Mouse (Mus musculus) limb, embryonic 13.5 days (tissue): ENCODE results near the gene Relt. TPM values are rescaled to one million over a fixed set of nuclear protein-coding genes. Genes with fewer than 3 reads are reported as not detected.

Experiments
- ATAC-seq: fragments of 200-750 bp; cut with Nextera tagmentation; 2 replicates; pipeline ENCODE4 v1.8.0; 2017; ENCODE audit warnings: low read depth, moderate number of reproducible peaks, moderate TSS enrichment; ENCODE audit not compliant: low FRiP score
- H3K27ac ChIP-seq: fragments of 300-500 bp; sonication (generic); 2 replicates; pipeline ENCODE4 v1.5.1; 2015; ENCODE audit warnings: inconsistent platforms, mild to moderate bottlenecking, moderate library complexity
- H3K27me3 ChIP-seq: fragments of 300-500 bp; sonication (generic); 2 replicates; pipeline ENCODE4 v1.6.1; 2015; ENCODE audit warnings: mild to moderate bottlenecking, inconsistent platforms
- H3K36me3 ChIP-seq: fragments of 300-500 bp; sonication (generic); 2 replicates; pipeline ENCODE4 v1.6.1; 2015; ENCODE audit warnings: inconsistent platforms, mild to moderate bottlenecking, moderate library complexity
- H3K4me1 ChIP-seq: fragments of 300-500 bp; sonication (generic); 2 replicates; pipeline ENCODE4 v1.6.1; 2015; ENCODE audit warnings: inconsistent platforms
- H3K4me2 ChIP-seq: fragments of 300-500 bp; sonication (generic); replicated peaks from 2 replicates; pipeline ENCODE4 v1.6.1; 2015; ENCODE audit warnings: inconsistent platforms, mild to moderate bottlenecking, moderate library complexity
- H3K4me3 ChIP-seq: fragments of 300-500 bp; sonication (generic); 2 replicates; pipeline ENCODE4 v1.5.1; 2015; ENCODE audit warnings: moderate library complexity, mild to moderate bottlenecking, inconsistent platforms
- H3K9ac ChIP-seq: fragments of 300-500 bp; sonication (generic); 2 replicates; pipeline ENCODE4 v1.6.1; 2015; ENCODE audit warnings: mild to moderate bottlenecking, inconsistent platforms
- H3K9me3 ChIP-seq: fragments of 300-500 bp; sonication (generic); 2 replicates; pipeline ENCODE4 v1.6.1; 2016; ENCODE audit warnings: inconsistent platforms
- WGBS: fragments of 180-500 bp; shearing (Covaris S2); methylation state at CpG from one replicate; pipeline ENCODE4 v1.1.7; 2015; 5-methylcytosine and 5-hydroxymethylcytosine counted together
- polyA plus RNA-seq: library from polyadenylated mRNA; unstranded; fragments of >200 nt; fragmentation: Nextera tagmentation; extraction: Ambion mirVana; gene quantifications from 2 replicates; pipeline ENCODE4 v1.2.1, GENCODE M21; 2015

Gene Relt
- polyA plus RNA-seq, 1 experiment from 2014 or later = 4.3 TPM

DNA sequence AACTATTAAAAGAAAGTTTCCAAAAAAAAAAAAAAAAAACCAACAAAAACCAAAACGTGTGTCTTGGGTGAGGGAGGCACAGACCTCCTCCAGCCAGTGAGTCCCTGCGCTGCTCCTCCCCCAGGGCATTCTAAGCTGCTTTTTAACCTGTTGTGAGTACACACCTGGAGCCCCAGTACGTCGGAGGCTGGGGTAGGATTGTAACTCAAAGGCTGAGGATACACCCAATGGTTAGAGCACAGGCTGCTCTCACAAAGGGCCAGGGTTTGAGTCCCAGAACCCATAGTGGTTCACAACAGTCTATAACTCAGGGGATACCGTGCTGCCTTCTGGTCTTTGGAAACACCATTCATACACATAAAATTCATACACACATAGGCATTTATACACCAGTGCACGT is 21.6 kb downstream of the Relt start:
- no peak overlapping the region for H3K27ac ChIP-seq
- no peak overlapping the region for H3K4me3 ChIP-seq
- peaks cover 40% of the 10 kb centered on the region for H3K4me1 ChIP-seq
- H3K27me3 ChIP-seq = no peaks in the 10 kb centered on the region
- ATAC-seq = no peak
- H3K4me2 ChIP-seq = no peak overlapping the region
- no peaks in the 10 kb centered on the region for H3K9me3 ChIP-seq
- no peak overlapping the region for H3K9ac ChIP-seq
- WGBS = 84% methylated on average over 6 of the region's 6 CpGs
- H3K36me3 ChIP-seq = peaks cover 42% of the 10 kb centered on the region

DNA sequence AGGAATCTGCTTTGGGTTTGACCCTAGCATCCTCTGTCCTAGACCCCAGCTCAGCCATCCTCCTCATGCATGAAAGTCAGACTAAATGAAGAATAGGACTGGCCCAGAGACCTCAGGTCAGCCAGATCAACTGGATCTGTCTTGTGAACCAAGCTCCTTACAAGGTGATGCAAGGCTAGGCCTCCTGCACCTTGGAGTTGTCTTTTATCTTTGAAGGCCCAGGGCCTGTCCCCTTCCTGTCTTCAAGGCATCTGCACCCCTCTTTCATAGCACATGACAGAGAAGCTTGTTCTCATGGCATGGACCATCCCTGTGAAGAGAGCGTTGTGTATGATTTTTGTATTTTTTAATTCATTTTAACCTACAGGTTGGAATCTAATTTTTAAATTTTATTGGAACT is 22.3 kb downstream of the Relt start:
- H3K27ac ChIP-seq = no peak overlapping the region
- H3K4me1 ChIP-seq = peaks cover 36% of the 10 kb centered on the region
- no peaks in the 10 kb centered on the region for H3K27me3 ChIP-seq
- no peak for ATAC-seq
- H3K4me3 ChIP-seq = no peak overlapping the region
- no peak overlapping the region for H3K9ac ChIP-seq
- peaks cover 49% of the 10 kb centered on the region for H3K36me3 ChIP-seq
- 98% methylated on average over 1 of the region's 1 CpGs for WGBS
- no peak overlapping the region for H3K4me2 ChIP-seq
- H3K9me3 ChIP-seq = no peaks in the 10 kb centered on the region

DNA sequence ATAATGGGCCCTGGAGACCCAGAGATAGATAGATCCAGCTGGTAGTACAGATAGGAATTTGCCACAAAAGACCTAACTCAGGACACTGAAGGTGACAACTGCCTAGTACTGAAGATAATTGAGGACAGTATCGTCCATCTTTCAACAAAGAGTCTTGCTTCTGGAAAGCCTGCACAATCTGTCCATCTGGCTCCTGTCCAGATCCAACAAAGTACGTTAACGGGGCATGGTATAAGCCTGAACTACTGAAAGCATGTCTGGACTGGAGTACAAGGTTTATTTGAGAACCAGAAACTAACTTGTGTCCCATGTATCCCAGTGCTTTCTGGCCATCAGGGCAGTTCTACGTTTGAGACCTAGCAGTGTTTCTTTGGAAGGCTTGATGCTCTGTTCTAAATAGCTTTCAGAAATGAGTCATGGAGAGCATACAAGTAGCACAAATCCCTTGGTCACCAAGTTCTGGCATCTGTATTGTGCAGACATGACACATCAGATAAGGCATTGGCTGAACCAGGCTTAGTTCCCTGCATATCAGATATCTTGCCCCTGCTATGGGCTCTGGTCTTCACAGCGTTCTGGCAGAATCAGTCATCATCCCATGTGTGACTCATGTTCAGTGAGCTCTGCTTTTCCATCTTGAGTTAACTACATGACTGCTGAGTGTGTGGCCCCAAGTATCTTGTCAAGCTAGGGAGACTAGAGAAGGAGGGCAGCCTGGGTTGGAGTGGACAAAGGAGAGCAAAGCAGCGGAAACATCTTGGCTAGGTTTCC is 23.4 kb downstream of the Relt start:
- Histone ChIP-seq H3K4me2 (no peak overlapping the region), H3K27me3 (no peaks in the 10 kb centered on the region), H3K4me3 (no peak overlapping the region), H3K27ac (no peak overlapping the region), H3K36me3 (peaks cover 59% of the 10 kb centered on the region), H3K9ac (no peak overlapping the region), H3K4me1 (peaks cover 25% of the 10 kb centered on the region), H3K9me3 (no peaks in the 10 kb centered on the region)
- WGBS = 79% methylated on average over 6 of the region's 6 CpGs
- no peak for ATAC-seq

DNA sequence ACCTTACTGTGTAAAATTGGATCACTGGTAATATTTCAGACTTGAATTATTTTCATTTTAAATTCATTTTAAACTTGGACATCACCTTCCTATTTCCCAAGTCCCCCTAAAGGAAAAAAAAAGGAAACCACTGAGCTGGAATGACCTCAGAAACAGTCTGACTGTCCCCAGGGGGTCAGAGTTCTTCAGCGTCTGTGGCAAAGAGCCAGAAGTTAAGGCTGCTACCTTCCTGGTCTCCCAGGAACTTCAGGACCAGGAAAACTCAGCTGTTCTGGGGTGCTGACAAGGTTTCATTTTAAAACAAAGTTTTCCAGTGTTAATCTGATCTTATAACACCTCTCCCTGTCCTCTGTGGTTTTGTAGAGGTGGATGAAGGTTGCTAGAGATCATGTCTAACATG is 25.5 kb downstream of the Relt start:
- H3K4me1 ChIP-seq = peaks cover 25% of the 10 kb centered on the region
- no peak overlapping the region; the same call in 1 of the 2 replicates for H3K27ac ChIP-seq
- no peak overlapping the region for H3K9ac ChIP-seq
- H3K36me3 ChIP-seq = peaks cover 79% of the 10 kb centered on the region
- no peak overlapping the region for H3K4me3 ChIP-seq
- ATAC-seq = no peak
- no peaks in the 10 kb centered on the region for H3K9me3 ChIP-seq
- H3K4me2 ChIP-seq = no peak overlapping the region
- H3K27me3 ChIP-seq = no peaks in the 10 kb centered on the region
- 49% methylated on average over 1 of the region's 1 CpGs for WGBS

DNA sequence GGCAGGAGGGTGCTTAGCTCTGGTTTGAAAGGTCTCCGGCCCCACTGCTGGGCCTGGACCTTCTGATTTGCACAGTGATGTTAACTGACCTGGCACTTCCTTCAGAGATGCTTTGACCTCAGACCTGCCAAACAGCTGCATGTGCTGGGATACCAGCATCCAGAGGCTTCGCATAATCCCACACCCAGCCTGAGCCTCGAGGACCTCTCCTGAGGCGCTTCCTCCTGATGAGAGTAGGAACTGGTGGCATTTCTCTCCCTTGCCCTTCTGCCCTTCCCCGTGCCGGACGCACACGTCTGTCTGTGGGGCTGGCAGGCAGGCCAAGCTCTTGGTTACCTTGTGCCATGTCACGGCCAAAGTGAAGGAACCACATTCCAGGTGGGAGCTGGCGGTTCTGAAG is 26.6 kb downstream of the Relt start:
- Histone ChIP-seq H3K4me3 (no peak overlapping the region), H3K9me3 (no peaks in the 10 kb centered on the region), H3K27ac (no peak overlapping the region; the same call in 1 of the 2 replicates), H3K4me1 (peaks cover 25% of the 10 kb centered on the region), H3K36me3 (peaks cover 73% of the 10 kb centered on the region), H3K9ac (no peak overlapping the region), H3K4me2 (no peak overlapping the region), H3K27me3 (no peaks in the 10 kb centered on the region)
- ATAC-seq = no peak
- WGBS = 83% methylated on average over 10 of the region's 10 CpGs

DNA sequence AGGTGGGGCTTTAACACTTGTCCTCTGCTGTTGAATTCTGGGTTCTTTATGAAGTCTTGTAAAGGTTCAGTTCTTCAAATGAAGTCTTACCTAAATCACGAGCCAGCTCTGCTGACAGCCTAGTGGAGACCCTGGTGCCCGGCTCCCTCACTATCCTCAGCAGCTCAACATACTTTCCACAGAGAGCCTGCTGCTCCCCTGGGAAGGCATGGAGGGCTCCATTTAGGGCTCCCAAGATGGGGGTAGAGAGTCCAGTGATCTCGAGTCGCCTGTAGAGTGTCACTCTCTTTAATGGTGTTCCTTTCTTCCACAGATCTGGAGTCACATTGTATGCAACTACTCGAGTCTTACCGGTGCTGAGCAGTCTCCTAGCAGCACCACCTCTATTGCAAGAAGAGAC is 27.5 kb downstream of the Relt start:
- no peak overlapping the region for H3K4me2 ChIP-seq
- WGBS = 81% methylated on average over 6 of the region's 6 CpGs
- no peak overlapping the region for H3K4me3 ChIP-seq
- H3K4me1 ChIP-seq = peaks cover 25% of the 10 kb centered on the region
- peaks cover 77% of the 10 kb centered on the region for H3K36me3 ChIP-seq
- H3K27me3 ChIP-seq = no peaks in the 10 kb centered on the region
- ATAC-seq = no peak
- H3K27ac ChIP-seq = no peak overlapping the region
- H3K9me3 ChIP-seq = no peaks in the 10 kb centered on the region
- no peak overlapping the region for H3K9ac ChIP-seq

DNA sequence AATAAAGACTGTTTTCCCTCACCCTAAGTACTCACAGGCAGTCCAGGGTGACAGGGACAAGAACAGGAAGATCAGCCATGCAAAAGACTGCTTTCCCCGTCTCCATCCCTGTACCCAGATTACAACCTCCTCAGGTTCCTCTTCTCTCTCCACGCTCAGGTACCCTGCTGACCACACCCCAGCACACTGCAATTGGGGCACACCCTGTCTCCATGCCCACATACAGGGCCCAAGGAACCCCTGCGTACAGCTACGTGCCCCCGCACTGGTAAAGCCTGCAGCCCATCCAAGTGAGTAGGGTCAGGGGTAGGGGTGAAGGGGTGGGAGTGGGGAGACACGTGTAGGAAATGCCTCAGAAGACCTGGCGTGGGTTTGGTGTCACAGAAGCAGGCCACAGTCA is 28.1 kb downstream of the Relt start:
- WGBS = 90% methylated on average over 7 of the region's 7 CpGs
- peaks cover 77% of the 10 kb centered on the region for H3K36me3 ChIP-seq

DNA sequence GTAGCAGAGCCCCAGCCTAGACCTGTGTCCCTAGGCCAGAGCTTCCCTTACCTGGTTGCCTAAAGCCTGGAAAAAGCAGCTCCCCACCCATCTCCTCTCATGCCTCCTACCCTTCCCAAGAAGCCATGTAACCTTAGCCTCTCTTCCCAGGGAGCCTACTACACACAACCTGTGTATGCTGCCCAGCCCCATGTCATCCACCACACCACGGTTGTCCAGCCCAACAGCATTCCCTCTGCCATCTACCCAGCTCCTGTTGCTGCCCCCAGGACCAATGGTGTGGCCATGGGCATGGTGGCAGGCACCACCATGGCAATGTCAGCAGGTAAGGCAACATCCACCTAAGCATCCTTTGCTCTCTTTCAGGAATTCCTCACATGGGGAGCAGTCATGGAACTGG is 29.4 kb downstream of the Relt start:
- H3K36me3 ChIP-seq = peaks cover 69% of the 10 kb centered on the region
- H3K27me3 ChIP-seq = no peaks in the 10 kb centered on the region

More for the DNA sequence above, 28.1 kb downstream of the Relt start:
- Histone ChIP-seq H3K27me3 (no peaks in the 10 kb centered on the region), H3K9me3 (no peaks in the 10 kb centered on the region), H3K4me1 (peaks cover 25% of the 10 kb centered on the region), H3K27ac (no peak overlapping the region), H3K4me2 (no peak overlapping the region), H3K4me3 (no peak overlapping the region), H3K9ac (no peak overlapping the region)
- no peak for ATAC-seq

DNA sequence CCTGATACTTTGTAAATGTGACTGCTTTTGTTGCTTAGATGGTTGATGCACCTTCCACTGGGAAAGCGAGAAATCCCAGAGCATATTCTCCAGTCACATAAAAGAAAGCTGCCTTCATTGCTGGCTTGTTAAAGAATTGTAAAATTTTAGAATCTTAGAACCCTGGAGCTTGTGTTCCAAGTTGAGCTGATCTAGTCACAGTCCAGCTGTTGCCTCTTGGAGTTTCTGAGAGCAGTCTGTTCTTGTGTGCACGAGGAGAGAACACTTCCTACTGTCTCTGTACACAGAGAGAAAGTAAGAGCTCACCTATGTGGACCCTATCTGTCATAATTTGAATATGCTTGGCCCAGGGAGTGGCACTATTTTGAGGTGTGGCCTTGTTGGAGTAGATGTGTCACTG is 34.7 kb downstream of the Relt start:
- Histone ChIP-seq H3K9me3 (no peaks in the 10 kb centered on the region), H3K27me3 (no peaks in the 10 kb centered on the region), H3K27ac (no peak overlapping the region), H3K4me1 (no peaks in the 10 kb centered on the region), H3K36me3 (peaks cover 47% of the 10 kb centered on the region), H3K4me2 (no peak overlapping the region), H3K4me3 (no peak overlapping the region), H3K9ac (no peak overlapping the region)
- 86% methylated on average over 2 of the region's 2 CpGs for WGBS
- no peak for ATAC-seq

More for the DNA sequence above, 29.4 kb downstream of the Relt start:
- Histone ChIP-seq H3K4me1 (peaks cover 14% of the 10 kb centered on the region; the same call in 1 of the 2 replicates), H3K9me3 (no peaks in the 10 kb centered on the region), H3K9ac (no peak overlapping the region), H3K4me2 (no peak overlapping the region), H3K27ac (no peak overlapping the region), H3K4me3 (no peak overlapping the region)
- WGBS = 90% methylated on average over 1 of the region's 1 CpGs
- ATAC-seq = no peak

DNA sequence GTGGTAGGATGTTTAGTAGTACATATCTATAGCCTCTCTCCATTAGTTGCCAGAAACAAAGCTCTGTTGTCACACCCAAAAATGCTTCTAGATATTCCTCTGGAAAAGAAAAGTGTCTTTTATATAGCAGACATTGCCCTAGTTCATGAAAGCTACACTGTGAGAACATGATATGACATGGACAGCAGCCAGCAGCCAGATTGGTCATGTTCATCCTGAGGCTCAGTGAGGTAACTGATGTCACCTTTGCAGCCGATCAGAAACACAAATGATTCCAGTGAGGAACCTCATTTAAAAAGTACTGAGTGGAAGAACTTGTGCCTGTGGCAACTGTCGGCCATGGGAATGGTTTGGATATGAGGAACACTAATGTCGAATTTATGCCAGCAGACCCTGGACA is 38.6 kb downstream of the Relt start:
- Histone ChIP-seq H3K27me3 (no peaks in the 10 kb centered on the region), H3K36me3 (peaks cover 35% of the 10 kb centered on the region), H3K9ac (no peak overlapping the region), H3K4me1 (no peaks in the 10 kb centered on the region), H3K9me3 (no peaks in the 10 kb centered on the region), H3K4me3 (no peak overlapping the region), H3K27ac (no peak overlapping the region), H3K4me2 (no peak overlapping the region)
- WGBS = 92% methylated on average over 3 of the region's 3 CpGs
- ATAC-seq = no peak

DNA sequence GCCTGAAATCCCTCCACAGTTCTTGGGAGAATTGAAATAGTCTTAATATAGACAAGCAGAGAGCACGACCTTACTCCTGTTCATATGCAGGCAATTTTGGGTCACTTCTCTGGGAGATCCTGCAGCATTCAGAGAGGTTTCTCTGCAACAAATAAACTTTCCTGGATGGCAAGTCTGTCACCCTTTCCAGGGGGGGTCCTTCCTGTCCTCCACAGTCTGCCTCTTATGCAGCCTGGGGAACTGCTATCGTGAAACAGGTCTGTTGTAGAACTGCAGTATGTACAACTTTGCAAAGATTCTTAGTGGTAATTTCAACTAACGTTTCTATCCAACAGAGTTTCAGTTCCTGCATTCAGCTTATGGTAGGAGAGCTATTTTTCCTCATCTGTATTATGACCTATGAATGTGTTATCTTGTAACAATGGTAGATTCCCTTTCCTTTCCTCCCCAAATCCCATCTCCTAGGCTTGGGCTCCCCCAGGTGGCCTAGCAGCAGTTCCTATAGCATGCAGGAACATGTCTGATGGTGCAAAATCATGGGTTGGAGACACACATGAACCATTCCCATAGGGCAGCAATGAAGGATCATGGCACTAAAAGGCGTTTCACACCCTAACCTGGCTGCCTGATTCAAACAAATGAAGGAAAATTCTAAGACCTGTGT is 44.7 kb downstream of the Relt start:
- 88% methylated on average over 4 of the region's 4 CpGs for WGBS
- Histone ChIP-seq H3K4me2 (no peak overlapping the region), H3K9ac (no peak overlapping the region), H3K36me3 (peaks cover 10% of the 10 kb centered on the region), H3K9me3 (no peaks in the 10 kb centered on the region), H3K4me3 (no peak overlapping the region), H3K4me1 (peaks cover 6% of the 10 kb centered on the region; the same call in 1 of the 2 replicates), H3K27me3 (no peaks in the 10 kb centered on the region), H3K27ac (no peak overlapping the region)
- no peak for ATAC-seq

DNA sequence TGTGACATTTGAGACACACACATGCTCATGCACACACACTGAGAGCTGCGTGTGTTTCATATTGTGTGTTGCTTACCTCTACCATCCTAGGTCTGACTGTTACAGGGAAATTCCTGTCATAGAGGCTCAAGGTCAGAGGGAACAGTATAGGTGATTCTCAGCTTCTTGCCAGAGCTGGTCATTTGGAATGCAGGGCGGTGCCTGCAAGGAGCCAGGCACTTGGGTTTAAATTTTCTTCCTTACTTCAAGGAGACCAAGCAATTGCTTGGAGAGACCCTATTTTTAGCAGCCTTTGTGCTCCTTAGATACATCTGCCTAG is 45.8 kb downstream of the Relt start:
- 90% methylated on average over 2 of the region's 2 CpGs for WGBS
- ATAC-seq = no peak
- no peaks in the 10 kb centered on the region for H3K9me3 ChIP-seq
- no peak overlapping the region for H3K9ac ChIP-seq
- H3K27ac ChIP-seq = no peak overlapping the region
- H3K4me3 ChIP-seq = no peak overlapping the region
- peaks cover 11% of the 10 kb centered on the region for H3K36me3 ChIP-seq
- H3K4me2 ChIP-seq = no peak overlapping the region
- H3K4me1 ChIP-seq = peaks cover 6% of the 10 kb centered on the region; the same call in 1 of the 2 replicates
- H3K27me3 ChIP-seq = no peaks in the 10 kb centered on the region
